Mouse (Mus musculus) kidney, adult 2 months (tissue): ENCODE measurements at regions not wholly inside any gene's neighbourhood (a gene's known extent, or its start where the extent isn't known, plus 50 kb on each side); places are given as distances from the start of the nearest gene placed in this dataset.

Source experiments
- DNase-seq: peaks from one replicate; pipeline ENCODE4 v3.0.0; 2021
- H3K27ac ChIP-seq: fragments of 200-500 bp; 2 replicates; pipeline ENCODE4 v1.5.1; 2012; ENCODE audit warnings: low read depth, low read length, control low read depth, inconsistent platforms; ENCODE audit not compliant: insufficient read depth
- H3K27me3 ChIP-seq: fragments of 200-500 bp; replicated peaks from 2 replicates; pipeline ENCODE4 v1.6.1; 2012; ENCODE audit warnings: mild to moderate bottlenecking, moderate library complexity, low read length, inconsistent platforms; ENCODE audit not compliant: control insufficient read depth, insufficient read depth
- H3K36me3 ChIP-seq: fragments of 200-500 bp; 2 replicates; pipeline ENCODE4 v1.6.1; 2012; ENCODE audit warnings: mild to moderate bottlenecking, moderate library complexity, low read length, inconsistent platforms; ENCODE audit not compliant: control insufficient read depth, insufficient read depth
- H3K4me1 ChIP-seq: fragments of 200-500 bp; 2 replicates; pipeline ENCODE4 v1.6.1; 2011; ENCODE audit warnings: low read length; ENCODE audit not compliant: control insufficient read depth, insufficient read depth
- H3K4me3 ChIP-seq: fragments of 200-500 bp; 2 replicates; pipeline ENCODE4 v1.5.1; 2011; ENCODE audit warnings: mild to moderate bottlenecking, low read depth, low read length, control low read depth; ENCODE audit not compliant: insufficient read depth
- CTCF ChIP-seq: fragments of 200-500 bp; conservative IDR thresholded peaks from 2 replicates; pipeline ENCODE4 v1.5.1; 2011; ENCODE audit warnings: low read depth, mild to moderate bottlenecking, control low read depth, low read length, moderate library complexity, mixed read lengths; ENCODE audit not compliant: insufficient read depth, insufficient read length
- POLR2A ChIP-seq: fragments of 200-500 bp; IDR thresholded peaks from one replicate; pipeline ENCODE4 v1.6.1; 2011; ENCODE audit warnings: low read depth, low read length, control low read depth
- WGBS: fragments of 180-500 bp; shearing (Covaris S2); methylation state at CpG from one replicate; pipeline ENCODE4 v1.1.7; 2018; 5-methylcytosine and 5-hydroxymethylcytosine counted together

DNA sequence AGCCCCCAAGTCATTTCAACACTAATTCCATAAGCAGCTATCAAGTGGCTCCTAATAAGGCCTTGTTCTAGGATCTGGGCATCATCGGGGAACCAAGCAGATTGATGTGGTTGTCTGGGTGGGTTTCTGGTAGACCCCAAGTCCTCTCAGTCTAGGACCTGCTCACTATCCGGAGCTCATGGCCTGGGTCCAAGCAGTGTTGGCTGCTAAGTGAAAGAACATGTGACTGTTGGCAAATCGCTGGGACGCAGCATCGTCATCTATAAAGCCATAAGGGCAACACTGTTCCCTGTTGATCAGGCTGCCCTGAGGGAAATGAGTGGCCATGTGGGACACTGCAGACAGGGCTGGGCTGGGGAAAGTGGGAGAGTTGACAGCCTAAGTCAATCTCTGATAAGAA is 50.2 kb upstream of the Lrfn2 start:
- TF ChIP-seq CTCF (no peak), POLR2A (no peak)
- Histone ChIP-seq H3K4me1 (no peaks in the 10 kb centered on the region), H3K4me3 (no peak overlapping the region), H3K27me3 (no peaks in the 10 kb centered on the region), H3K27ac (no peak overlapping the region), H3K36me3 (no peaks in the 10 kb centered on the region)
- 80% methylated on average over 5 of the region's 5 CpGs for WGBS
- DNase-seq: no peak
